Mouse (Mus musculus) mature B cell (primary cell): ENCODE measurements at regions not wholly inside any gene's neighbourhood (a gene's known extent, or its start where the extent isn't known, plus 50 kb on each side); places are given as distances from the start of the nearest gene placed in this dataset.

Experiments used
- in situ Hi-C: fragments of 300-500 bp; cut with MboI; formaldehyde crosslinking; loops from 2 replicates; pipeline ENCODE4 v1.14.3; 2019

GRCm38 (mm10) chr6:143751076-143752070, 584.4 kb downstream of the Etnk1 start:
- in situ Hi-C loops: no loop called here

DNA sequence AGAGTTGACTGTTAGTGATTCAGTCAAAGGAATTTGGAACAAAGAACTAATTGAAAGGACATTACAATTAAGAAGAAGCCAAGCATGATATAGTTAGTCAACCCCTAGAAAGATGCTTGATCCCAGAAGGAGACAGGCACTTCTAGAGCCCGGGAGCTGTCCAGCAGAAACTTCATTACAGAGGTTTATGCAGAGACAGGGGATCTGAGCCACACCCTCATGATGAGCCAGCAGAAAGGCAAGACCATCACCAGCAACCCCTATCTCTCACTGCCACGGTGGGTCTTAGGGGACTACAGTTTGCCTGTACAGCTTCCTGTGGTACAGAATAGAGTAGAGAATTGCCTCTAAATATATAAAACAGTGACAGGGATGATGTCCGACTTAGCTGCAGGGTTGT, 590.4 kb downstream of the Etnk1 start:
- in situ Hi-C loops: no loop called here

GRCm38 (mm10) chr6:143768115-143768514, 601.1 kb downstream of the Etnk1 start:
- in situ Hi-C loops: no loop called here
